Mouse (Mus musculus) megakaryocyte, embryonic 14.5 days (primary cell): ENCODE results near the gene Saxo1.

Experiments
- FLI1 ChIP-seq: IDR thresholded peaks from 2 replicates; pipeline ENCODE4 v1.6.1; 2012; ENCODE audit warnings: low read length, inconsistent platforms, mixed read lengths
- GATA1 ChIP-seq: IDR thresholded peaks from 3 replicates; pipeline ENCODE4 v1.6.1; 2012; ENCODE audit warnings: mixed read lengths, low read length, inconsistent platforms, borderline replicate concordance

DNA sequence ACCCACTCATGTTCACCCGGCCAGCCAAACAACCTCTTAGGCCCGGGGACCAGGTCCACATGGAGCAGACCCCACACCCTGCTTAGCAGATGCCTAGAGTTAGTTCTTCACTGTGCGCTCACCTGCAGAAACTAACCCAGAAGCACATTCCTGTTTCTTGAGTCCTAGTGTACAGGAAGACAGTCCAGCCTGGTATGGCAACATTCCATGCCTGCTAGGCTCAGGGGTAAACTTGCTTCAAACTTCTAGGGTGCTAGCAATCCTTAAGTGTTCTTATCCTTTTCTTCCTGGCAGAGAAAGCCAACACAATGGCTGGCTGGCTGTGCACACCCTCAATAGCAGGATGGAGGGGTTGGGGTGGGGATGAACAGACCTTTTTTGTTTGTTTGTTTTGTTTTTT is 147.2 kb downstream of the Saxo1 start:
- TF ChIP-seq GATA1 (no peak), FLI1 (no peak)
